8 mouse cellular contexts compared by ENCODE assay signal in genomic region chr4:155135909-155136585, GRCm38 (mm10). TPM values are rescaled to one million over a fixed set of nuclear protein-coding genes. Genes with fewer than 3 reads are reported as not detected.
DNase-seq lines count a peak whose midpoint lies in the region; ATAC-seq and TF ChIP-seq lines count a peak whose summit lies in the region.

No protein-coding gene starts in this region.

- intact Hi-C loops in left cerebral cortex, postnatal 25 days (cut with DNase I) = no loop called here

- H3K27ac ChIP-seq in midbrain, embryonic 12.5 days (replicated peaks) = 0 out of 2 replicates have a peak overlapping the region, but pooled peaks have one; percentile 0
- H3K27ac ChIP-seq in midbrain, postnatal 0 days (ENCODE audit: low read depth, low read length) = no peak overlapping the region

- no peak overlapping the region for H3K9ac ChIP-seq in midbrain, embryonic 12.5 days (replicated peaks)
- H3K9ac ChIP-seq in midbrain, postnatal 0 days (replicated peaks; ENCODE audit: low read length, poor library complexity, severe bottlenecking) = no peak overlapping the region

- H3K9me3 ChIP-seq in midbrain, embryonic 12.5 days = no peaks in the 10 kb centered on the region
- H3K9me3 ChIP-seq in midbrain, postnatal 0 days (ENCODE audit: low read length) = no peaks in the 10 kb centered on the region

- 44% methylated on average over 5 of the region's 5 CpGs for WGBS in midbrain, embryonic 12.5 days
- WGBS in midbrain, postnatal 0 days = 64% methylated on average over 5 of the region's 5 CpGs

- H3K27me3 ChIP-seq in midbrain, embryonic 12.5 days = no peaks in the 10 kb centered on the region
- no peaks in the 10 kb centered on the region for H3K27me3 ChIP-seq in midbrain, postnatal 0 days (ENCODE audit: insufficient read depth, low read length)

- H3K36me3 ChIP-seq in midbrain, embryonic 12.5 days = no peaks in the 10 kb centered on the region
- no peaks in the 10 kb centered on the region for H3K36me3 ChIP-seq in midbrain, postnatal 0 days (ENCODE audit: insufficient read depth, low read length)

- ATAC-seq in midbrain, embryonic 12.5 days (ENCODE audit: low FRiP score, low read depth) = no peak
- ATAC-seq in midbrain, postnatal 0 days (ENCODE audit: low FRiP score) = no peak
- ATAC-seq in megakaryocyte-erythroid progenitor cell, adult 5-6 weeks (replicated peaks; ENCODE audit: low FRiP score, low TSS enrichment, poor library complexity, severe bottlenecking) = 0 out of 2 replicates have a peak, but pooled peaks have one; percentile 23

- peaks cover 33% of the 10 kb centered on the region for H3K4me1 ChIP-seq in midbrain, embryonic 12.5 days
- 0 out of 2 replicates have a peak, but pooled peaks cover 5% of the 10 kb centered on the region for H3K4me1 ChIP-seq in midbrain, postnatal 0 days (ENCODE audit: insufficient read depth, low read length)

- DNase-seq in cerebellum, adult 11-12 months = peak; percentile 17
- DNase-seq in cerebellum, postnatal 14 days = no peak
- DNase-seq in midbrain, postnatal 0 days (ENCODE audit: low spot score) = no peak
- DNase-seq in kidney, adult 9 months = peak; percentile 90
- DNase-seq in ovary, postnatal 10 days (ENCODE audit: low spot score) = no peak
- no peak for DNase-seq in left cerebral cortex, postnatal 25 days (ENCODE audit: low spot score in 2 of 2)

- TF ChIP-seq CTCF in midbrain, postnatal 0 days (IDR thresholded peaks at IDR 0.05) = no peak

- no peak overlapping the region for H3K4me2 ChIP-seq in midbrain, embryonic 12.5 days (replicated peaks)
- H3K4me2 ChIP-seq in midbrain, postnatal 0 days (ENCODE audit: low read depth, low read length, poor library complexity, severe bottlenecking) = no peak overlapping the region

- H3K4me3 ChIP-seq in midbrain, embryonic 12.5 days = no peak overlapping the region
- H3K4me3 ChIP-seq in midbrain, postnatal 0 days (ENCODE audit: low read depth, low read length) = no peak overlapping the region

RNA-seq across cellular contexts. Expression of gene Morn1, which starts 49.7 kb away (rescaled TPM):
- polyA plus RNA-seq in midbrain, embryonic 12.5 days (2016; fragmentation: Nextera tagmentation; extraction: Ambion mirVana) = 5.6 and 5.7 TPM in 2 replicates
- total RNA-seq in midbrain, postnatal 0 days (2014; rRNA removed) = 3.3 and 8.5 TPM in 2 replicates
- 8.6 and 8.9 TPM in 2 replicates for polyA plus RNA-seq in midbrain, postnatal 0 days (2015; fragmentation: Nextera tagmentation; extraction: Ambion mirVana)
- total RNA-seq in megakaryocyte-erythroid progenitor cell, adult 5-6 weeks (2014; fragmentation: Nextera tagmentation) = 3.8 and 7.6 TPM in 2 replicates
- total RNA-seq in megakaryocyte-erythroid progenitor cell, adult 5-6 weeks (2017) = 1.6 and 1.8 TPM in 2 replicates
- 1 to 10 TPM; 8.6 to 9.7 TPM for total RNA-seq in left cerebral cortex, postnatal 25 days (2021)

RNA-seq across cellular contexts. Expression of gene Rer1, which starts 49.9 kb away (rescaled TPM):
- polyA plus RNA-seq in midbrain, embryonic 12.5 days (2016; fragmentation: Nextera tagmentation; extraction: Ambion mirVana) = 122 and 132 TPM in 2 replicates
- 91.4 and 104 TPM in 2 replicates for total RNA-seq in midbrain, postnatal 0 days (2014; rRNA removed)
- 132 and 133 TPM in 2 replicates for polyA plus RNA-seq in midbrain, postnatal 0 days (2015; fragmentation: Nextera tagmentation; extraction: Ambion mirVana)
- 105 and 108 TPM in 2 replicates for total RNA-seq in megakaryocyte-erythroid progenitor cell, adult 5-6 weeks (2014; fragmentation: Nextera tagmentation)
- total RNA-seq in megakaryocyte-erythroid progenitor cell, adult 5-6 weeks (2017) = 97.8 and 135 TPM in 2 replicates
- total RNA-seq in left cerebral cortex, postnatal 25 days (2021) = 10 to 100 TPM; 60.9 to 69.4 TPM

Comparison
In these comparisons a context has a peak if more than half of its experiments do, and no peak if none do; other contexts are left out.
1. DNase-seq: peak in cerebellum, adult 11-12 months (single experiment) and kidney, adult 9 months (single experiment); none in cerebellum, postnatal 14 days (0 of 2), midbrain, postnatal 0 days (single experiment), ovary, postnatal 10 days (single experiment) and left cerebral cortex, postnatal 25 days (0 of 2).